Mouse (Mus musculus): Measurements from ENCODE around the gene Map4.

Gene Map4

DNA sequence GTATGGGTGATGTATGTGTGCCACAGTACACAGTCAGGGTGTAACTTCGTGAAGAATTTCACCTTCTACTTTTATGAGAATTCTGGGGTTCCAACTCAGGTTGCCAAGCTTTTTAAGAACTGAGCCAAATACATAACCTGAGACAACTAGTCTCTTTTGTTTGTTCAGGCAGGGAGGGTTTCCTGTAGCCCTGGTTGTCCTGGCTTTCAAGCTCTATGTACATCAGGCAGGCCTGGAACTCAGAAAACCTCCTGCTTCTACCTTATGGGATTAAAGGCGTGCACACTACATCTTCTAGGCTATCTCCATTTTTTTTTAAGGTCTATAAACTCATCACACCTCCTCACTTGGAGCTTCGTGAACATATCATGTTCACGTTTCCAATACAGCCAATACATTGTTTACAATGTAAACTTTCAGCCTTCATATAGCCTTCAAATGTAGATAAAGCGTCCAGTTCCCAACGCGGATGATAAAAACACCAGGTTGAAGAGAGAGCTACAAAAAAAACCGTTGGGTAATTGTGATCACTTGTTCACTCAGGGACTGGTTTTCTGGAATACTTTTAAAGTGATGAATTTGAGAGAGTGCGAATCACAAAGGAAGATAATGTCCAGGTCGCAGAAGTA lies 199.8 kb downstream of the Map4 start:
- no peak for ATAC-seq (ENCODE audit: low TSS enrichment)

DNA sequence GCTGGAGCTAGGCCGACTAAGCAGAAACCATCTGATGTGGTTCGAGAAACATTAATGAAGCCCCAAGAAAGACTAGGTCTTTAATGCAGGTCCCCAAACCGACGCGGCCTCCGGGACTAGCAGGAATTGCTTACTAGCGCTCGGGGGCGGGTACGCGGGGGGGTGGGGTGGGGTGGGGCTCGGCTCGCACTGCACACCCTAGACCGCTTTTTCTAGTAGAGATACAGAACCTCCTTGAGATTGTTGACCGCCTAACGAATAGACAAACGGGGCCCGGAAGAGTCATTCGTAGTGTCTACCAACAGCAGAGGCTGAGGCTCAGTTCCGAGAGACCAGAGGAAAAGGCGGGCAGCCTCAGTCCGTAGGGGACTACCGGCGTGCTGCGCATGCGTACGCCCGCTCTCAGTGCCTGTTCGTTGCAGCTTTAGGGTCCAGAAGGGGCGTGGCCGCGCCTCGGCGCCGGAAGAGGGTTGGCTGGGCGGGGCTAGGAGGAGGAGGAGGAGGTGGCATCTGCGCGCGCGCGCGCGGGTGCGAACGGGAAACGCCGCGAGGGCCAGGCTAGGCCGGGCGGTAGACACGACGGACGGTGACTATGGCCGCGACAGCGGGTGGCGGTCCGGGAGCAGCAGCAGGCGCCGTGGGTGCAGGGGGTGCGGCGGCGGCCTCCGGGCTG lies 200.4 kb downstream of the Map4 start:
- peak; percentile 97 for ATAC-seq (ENCODE audit: low TSS enrichment)

DNA sequence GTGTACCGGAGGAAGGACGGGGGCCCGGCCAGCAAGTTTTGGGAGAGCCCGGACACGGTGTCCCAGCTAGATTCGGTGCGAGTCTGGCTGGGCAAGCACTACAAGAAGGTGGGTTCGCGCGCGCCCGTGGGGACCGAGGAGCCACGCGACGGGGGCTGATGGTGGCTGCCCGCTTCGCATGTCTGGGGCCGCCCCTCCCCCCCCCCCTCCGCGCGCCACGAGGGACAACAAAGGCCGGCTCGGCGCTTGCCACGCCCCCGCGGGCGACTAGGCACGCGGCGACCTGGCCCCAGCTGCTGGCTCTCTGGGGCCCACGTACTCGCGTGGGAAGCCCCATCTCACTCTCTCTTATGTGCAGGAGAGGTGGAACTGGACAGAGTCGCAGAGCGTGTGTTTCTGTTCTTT lies 200.9 kb downstream of the Map4 start:
- peak; percentile 35; the same call in 1 of the 2 replicates for ATAC-seq (ENCODE audit: low TSS enrichment)

DNA sequence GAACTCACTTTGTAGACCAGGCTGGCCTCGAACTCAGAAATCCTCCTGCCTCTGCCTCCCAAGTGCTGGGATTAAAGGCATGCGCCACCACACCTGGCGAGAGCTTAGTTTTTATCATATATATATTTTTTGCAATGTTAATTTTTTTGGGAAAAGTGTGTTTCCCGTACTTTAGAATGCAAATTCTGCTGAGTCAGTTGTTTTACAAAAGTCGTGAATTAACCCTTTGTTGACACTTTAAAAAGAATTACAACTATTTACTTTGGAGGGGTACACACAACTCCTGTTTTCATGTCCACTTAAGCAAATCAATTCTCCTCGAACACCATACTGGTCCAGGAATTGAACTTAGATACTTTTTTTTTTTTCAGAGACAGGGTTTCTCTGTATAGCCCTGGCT lies 201.7 kb downstream of the Map4 start:
- ATAC-seq (ENCODE audit: low TSS enrichment) = no peak
